Mouse (Mus musculus): Measurements from ENCODE around the gene Psmd12.

DNA sequence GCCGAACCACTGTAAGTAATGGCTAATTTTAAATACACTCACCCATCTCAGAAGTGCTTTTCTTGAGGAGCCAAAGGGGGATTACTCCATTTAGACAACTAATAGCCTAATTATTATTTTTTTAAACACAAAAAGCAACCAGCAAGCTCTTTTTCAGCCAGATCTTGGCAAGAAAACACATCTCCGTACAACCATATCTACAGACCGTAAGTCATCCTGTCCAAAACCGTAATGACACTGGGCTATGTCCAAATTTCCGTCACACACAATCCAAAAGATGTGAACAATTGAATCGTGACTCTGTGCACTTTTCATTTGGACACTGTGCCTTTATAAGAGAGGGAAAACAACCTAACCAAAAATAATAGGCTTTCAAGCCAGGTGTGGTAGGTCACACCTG lies 29.2 kb upstream of the Psmd12 start:
- no peak for TF ChIP-seq CTCF (IDR thresholded peaks at IDR 0.05; ENCODE audit: low read depth)
- no peak for TF ChIP-seq EP300 (IDR thresholded peaks at IDR 0.05; ENCODE audit: low read depth)
